Mouse (Mus musculus) MEL (cell line): ENCODE data around the gene Catip. TPM values are rescaled to one million over a fixed set of nuclear protein-coding genes. Genes with fewer than 3 reads are reported as not detected.

Experiments
- DNase-seq: peaks from one replicate; pipeline ENCODE4 v3.0.0; 2011; ENCODE audit warnings: low read depth, low spot score
- H3K27ac ChIP-seq: 2 replicates; pipeline ENCODE4 v1.5.1; 2012; ENCODE audit warnings: low read depth, mild to moderate bottlenecking, control low read depth, low read length, moderate library complexity; ENCODE audit not compliant: control insufficient read depth
- H3K27me3 ChIP-seq, 2 experiments: fragments of 150-350 bp in 1 of 2; sonication (generic) in 1 of 2; 2 replicates each; pipeline ENCODE4 v1.6.1; 2012; ENCODE audit warnings: low read length in 2 of 2, mild to moderate bottlenecking in 2 of 2, improper control_type of control experiment in 1 of 2, moderate library complexity in 1 of 2; ENCODE audit not compliant: insufficient read depth in 2 of 2, control insufficient read depth in 1 of 2
- H3K36me3 ChIP-seq, 2 experiments: 2 replicates each; pipeline ENCODE4 v1.6.1; 2012 to 2014; ENCODE audit warnings: low read length in 2 of 2, improper control_type of control experiment in 1 of 2, inconsistent platforms in 1 of 2, mild to moderate bottlenecking in 1 of 2; ENCODE audit not compliant: insufficient read depth in 2 of 2, control insufficient read depth in 1 of 2
- H3K4me1 ChIP-seq, 2 experiments: fragments of 150-350 bp in 1 of 2; sonication (generic) in 1 of 2; 2 replicates each; pipeline ENCODE4 v1.6.1; 2012; ENCODE audit warnings: low read length in 2 of 2, improper control_type of control experiment in 1 of 2, mild to moderate bottlenecking in 1 of 2; ENCODE audit not compliant: insufficient read depth in 2 of 2, control insufficient read depth in 1 of 2
- H3K4me3 ChIP-seq, 2 experiments: fragments of 150-350 bp in 1 of 2; sonication (generic) in 1 of 2; 2 replicates each; pipeline ENCODE4 v1.5.1; 2012; ENCODE audit warnings: low read depth in 2 of 2, low read length in 2 of 2, mild to moderate bottlenecking in 2 of 2, moderate library complexity in 2 of 2, control low read depth in 1 of 2, improper control_type of control experiment in 1 of 2; ENCODE audit not compliant: control insufficient read depth in 1 of 2, insufficient read depth in 1 of 2
- H3K79me2 ChIP-seq: 2 replicates; pipeline ENCODE4 v1.6.1; 2012; ENCODE audit warnings: mild to moderate bottlenecking, low read length, moderate library complexity; ENCODE audit not compliant: control insufficient read depth, poor library complexity, insufficient read depth
- H3K9ac ChIP-seq: 2 replicates; pipeline ENCODE4 v1.6.1; 2012; ENCODE audit warnings: low read depth, mild to moderate bottlenecking, control low read depth, low read length, moderate library complexity; ENCODE audit not compliant: control insufficient read depth, poor library complexity, severe bottlenecking
- H3K9me3 ChIP-seq: fragments of 150-350 bp; sonication (generic); replicated peaks from 2 replicates; pipeline ENCODE4 v1.6.1; 2012; ENCODE audit warnings: mild to moderate bottlenecking, low read length, improper control_type of control experiment, moderate library complexity; ENCODE audit not compliant: insufficient read depth
- BHLHE40 ChIP-seq: IDR thresholded peaks from 2 replicates; pipeline ENCODE4 v1.6.1; 2012; ENCODE audit warnings: low read depth, mild to moderate bottlenecking, inconsistent platforms, low read length, improper control_type of control experiment, borderline replicate concordance
- CHD1 ChIP-seq: IDR thresholded peaks from 2 replicates; pipeline ENCODE4 v1.6.1; 2012; ENCODE audit warnings: low read depth, mild to moderate bottlenecking, inconsistent platforms, low read length, improper control_type of control experiment
- CHD2 ChIP-seq: IDR thresholded peaks from 2 replicates; pipeline ENCODE4 v1.6.1; 2011; ENCODE audit warnings: low read length, improper control_type of control experiment
- CTCF ChIP-seq, 3 experiments: IDR thresholded peaks in 2 of 3; conservative IDR thresholded peaks in 1 of 3; 2 replicates each; pipeline ENCODE4 v1.5.1; 2011 to 2012; ENCODE audit warnings: low read length in 3 of 3, low read depth in 2 of 3, mild to moderate bottlenecking in 2 of 3, improper control_type of control experiment in 1 of 3, inconsistent platforms in 1 of 3, mixed read lengths in 1 of 3, moderate library complexity in 1 of 3; ENCODE audit not compliant: control insufficient read depth in 1 of 3, insufficient read depth in 1 of 3, poor library complexity in 1 of 3, severe bottlenecking in 1 of 3
- E2F4 ChIP-seq: IDR thresholded peaks from 2 replicates; pipeline ENCODE4 v1.6.1; 2011; ENCODE audit warnings: low read depth, low read length, improper control_type of control experiment, borderline replicate concordance
- ELF1 ChIP-seq: IDR thresholded peaks from 2 replicates; pipeline ENCODE4 v1.6.1; 2014; ENCODE audit warnings: low read depth, mild to moderate bottlenecking, inconsistent platforms, low read length, improper control_type of control experiment, moderate library complexity
- EP300 ChIP-seq, 2 experiments: IDR thresholded peaks; 2 replicates each; pipeline ENCODE4 v1.6.1; 2011; ENCODE audit warnings: improper control_type of control experiment in 2 of 2, low read length in 2 of 2, low read depth in 1 of 2, mild to moderate bottlenecking in 1 of 2
- ETS1 ChIP-seq: IDR thresholded peaks from 2 replicates; pipeline ENCODE4 v1.6.1; 2012; ENCODE audit warnings: low read depth, mild to moderate bottlenecking, inconsistent platforms, low read length, improper control_type of control experiment, moderate library complexity
- GABPA ChIP-seq: IDR thresholded peaks from 2 replicates; pipeline ENCODE4 v1.6.1; 2012; ENCODE audit warnings: low read depth, mild to moderate bottlenecking, inconsistent platforms, low read length, improper control_type of control experiment, moderate library complexity
- GATA1 ChIP-seq: IDR thresholded peaks from 2 replicates; pipeline ENCODE4 v1.6.1; 2011; ENCODE audit warnings: low read depth, low read length, improper control_type of control experiment
- HCFC1 ChIP-seq: IDR thresholded peaks from 2 replicates; pipeline ENCODE4 v1.6.1; 2012; ENCODE audit warnings: low read depth, mild to moderate bottlenecking, inconsistent platforms, low read length, improper control_type of control experiment, moderate library complexity
- JUND ChIP-seq: IDR thresholded peaks from 2 replicates; pipeline ENCODE4 v1.6.1; 2011; ENCODE audit warnings: low read depth, mild to moderate bottlenecking, improper control_type of control experiment, low read length
- KAT2A ChIP-seq: conservative IDR thresholded peaks from 2 replicates; pipeline ENCODE4 v1.6.1; 2012; ENCODE audit warnings: low read depth, low read length, improper control_type of control experiment, inconsistent platforms
- MAFK ChIP-seq: IDR thresholded peaks from 2 replicates; pipeline ENCODE4 v1.6.1; 2011; ENCODE audit warnings: low read depth, mild to moderate bottlenecking, low read length, improper control_type of control experiment, borderline replicate concordance
- MAX ChIP-seq: IDR thresholded peaks from 2 replicates; pipeline ENCODE4 v1.6.1; 2011; ENCODE audit warnings: low read length, improper control_type of control experiment
- MAZ ChIP-seq: IDR thresholded peaks from 2 replicates; pipeline ENCODE4 v1.6.1; 2012; ENCODE audit warnings: low read depth, mild to moderate bottlenecking, inconsistent platforms, low read length, improper control_type of control experiment
- MEF2A ChIP-seq: IDR thresholded peaks from 2 replicates; pipeline ENCODE4 v1.6.1; 2014; ENCODE audit warnings: low read depth, mild to moderate bottlenecking, inconsistent platforms, low read length, improper control_type of control experiment; ENCODE audit not compliant: poor library complexity, insufficient replicate concordance, severe bottlenecking; ENCODE audit errors: extremely low read depth
- MXI1 ChIP-seq: IDR thresholded peaks from 2 replicates; pipeline ENCODE4 v1.6.1; 2011; ENCODE audit warnings: mild to moderate bottlenecking, low read depth, low read length, improper control_type of control experiment
- MYB ChIP-seq: IDR thresholded peaks from 2 replicates; pipeline ENCODE4 v1.6.1; 2011; ENCODE audit warnings: mild to moderate bottlenecking, low read depth, low read length, improper control_type of control experiment
- MYC ChIP-seq: IDR thresholded peaks from 2 replicates; pipeline ENCODE4 v1.6.1; 2011; ENCODE audit warnings: low read depth, mild to moderate bottlenecking, low read length, improper control_type of control experiment, moderate library complexity
- NRF1 ChIP-seq: IDR thresholded peaks from 2 replicates; pipeline ENCODE4 v1.6.1; 2014; ENCODE audit warnings: low read depth, mild to moderate bottlenecking, inconsistent platforms, low read length, improper control_type of control experiment, moderate library complexity; ENCODE audit not compliant: poor library complexity, insufficient read depth, severe bottlenecking
- POLR2A ChIP-seq, 2 experiments: IDR thresholded peaks; 2 replicates each; pipeline ENCODE4 v1.6.1; 2011 to 2012; ENCODE audit warnings: low read length in 2 of 2, mild to moderate bottlenecking in 2 of 2, control low read depth in 1 of 2, improper control_type of control experiment in 1 of 2, low read depth in 1 of 2, moderate library complexity in 1 of 2; ENCODE audit not compliant: control insufficient read depth in 1 of 2, insufficient read depth in 1 of 2, poor library complexity in 1 of 2
- POLR2AphosphoS2 ChIP-seq: IDR thresholded peaks from 2 replicates; pipeline ENCODE4 v1.6.1; 2011; ENCODE audit warnings: low read length, improper control_type of control experiment
- POLR2AphosphoS5 ChIP-seq: IDR thresholded peaks from 2 replicates; pipeline ENCODE4 v1.6.1; 2012; ENCODE audit warnings: low read depth, borderline replicate concordance, mild to moderate bottlenecking, inconsistent platforms, low read length, moderate library complexity, mixed read lengths
- RAD21 ChIP-seq: IDR thresholded peaks from 2 replicates; pipeline ENCODE4 v1.6.1; 2011; ENCODE audit warnings: mild to moderate bottlenecking, low read depth, low read length, improper control_type of control experiment
- RCOR1 ChIP-seq: IDR thresholded peaks from 2 replicates; pipeline ENCODE4 v1.6.1; 2012; ENCODE audit warnings: low read depth, mild to moderate bottlenecking, inconsistent platforms, low read length, improper control_type of control experiment
- SIN3A ChIP-seq: IDR thresholded peaks from 2 replicates; pipeline ENCODE4 v1.6.1; 2012; ENCODE audit warnings: low read length, improper control_type of control experiment, inconsistent platforms
- SMC3 ChIP-seq: IDR thresholded peaks from 2 replicates; pipeline ENCODE4 v1.6.1; 2011; ENCODE audit warnings: low read depth, low read length, improper control_type of control experiment
- TAL1 ChIP-seq: IDR thresholded peaks from 2 replicates; pipeline ENCODE4 v1.6.1; 2012; ENCODE audit warnings: mild to moderate bottlenecking, inconsistent platforms, low read length, moderate library complexity, mixed read lengths
- TBP ChIP-seq: IDR thresholded peaks from 2 replicates; pipeline ENCODE4 v1.8.0; 2011; ENCODE audit warnings: low read depth, low read length, improper control_type of control experiment
- TCF12 ChIP-seq: IDR thresholded peaks from 2 replicates; pipeline ENCODE4 v1.6.1; 2014; ENCODE audit warnings: low read depth, mild to moderate bottlenecking, inconsistent platforms, low read length, improper control_type of control experiment, moderate library complexity
- USF1 ChIP-seq: IDR thresholded peaks from 2 replicates; pipeline ENCODE4 v1.6.1; 2014; ENCODE audit warnings: low read depth, mild to moderate bottlenecking, inconsistent platforms, low read length, improper control_type of control experiment, moderate library complexity
- USF2 ChIP-seq, 2 experiments: IDR thresholded peaks; 2 replicates each; pipeline ENCODE4 v1.6.1; 2011 to 2012; ENCODE audit warnings: improper control_type of control experiment in 2 of 2, low read length in 2 of 2, borderline replicate concordance in 1 of 2, inconsistent platforms in 1 of 2, low read depth in 1 of 2, mild to moderate bottlenecking in 1 of 2; ENCODE audit not compliant: insufficient read depth in 1 of 2
- ZC3H11A ChIP-seq: IDR thresholded peaks from 2 replicates; pipeline ENCODE4 v1.6.1; 2012; ENCODE audit warnings: low read depth, mild to moderate bottlenecking, inconsistent platforms, low read length, improper control_type of control experiment
- ZKSCAN1 ChIP-seq: IDR thresholded peaks from 2 replicates; pipeline ENCODE4 v1.6.1; 2012; ENCODE audit warnings: low read depth, mild to moderate bottlenecking, inconsistent platforms, low read length, improper control_type of control experiment, moderate library complexity
- ZMIZ1 ChIP-seq: IDR thresholded peaks from 2 replicates; pipeline ENCODE4 v1.6.1; 2012; ENCODE audit warnings: low read depth, mild to moderate bottlenecking, inconsistent platforms, low read length, improper control_type of control experiment, moderate library complexity
- ZNF384 ChIP-seq: IDR thresholded peaks from 2 replicates; pipeline ENCODE4 v1.6.1; 2012; ENCODE audit warnings: low read depth, mild to moderate bottlenecking, inconsistent platforms, low read length, improper control_type of control experiment
- polyA plus RNA-seq, 2 experiments: library from polyadenylated mRNA; stranded (reverse) in 1 of 2; unstranded in 1 of 2; fragments of >175 nt in 1 of 2; fragments of >200 nt in 1 of 2; gene quantifications; 2 replicates each; pipeline versions ENCODE4 v1.2.1 to v1.2.4; 2012; ENCODE audit warnings: low replicate concordance in 2 of 2, low read depth in 1 of 2; ENCODE audit not compliant: insufficient read length in 2 of 2, insufficient read depth in 1 of 2, missing spikeins in 1 of 2
- total RNA-seq: library from RNA; depleted of rRNA; stranded (reverse); fragments of 300-350 nt; gene quantifications from 2 replicates; pipeline ENCODE4 v1.2.3, GENCODE M21; 2012

Gene Catip
- total and polyA plus RNA-seq, 3 experiments: 0.08 TPM; not detected in 1

DNA sequence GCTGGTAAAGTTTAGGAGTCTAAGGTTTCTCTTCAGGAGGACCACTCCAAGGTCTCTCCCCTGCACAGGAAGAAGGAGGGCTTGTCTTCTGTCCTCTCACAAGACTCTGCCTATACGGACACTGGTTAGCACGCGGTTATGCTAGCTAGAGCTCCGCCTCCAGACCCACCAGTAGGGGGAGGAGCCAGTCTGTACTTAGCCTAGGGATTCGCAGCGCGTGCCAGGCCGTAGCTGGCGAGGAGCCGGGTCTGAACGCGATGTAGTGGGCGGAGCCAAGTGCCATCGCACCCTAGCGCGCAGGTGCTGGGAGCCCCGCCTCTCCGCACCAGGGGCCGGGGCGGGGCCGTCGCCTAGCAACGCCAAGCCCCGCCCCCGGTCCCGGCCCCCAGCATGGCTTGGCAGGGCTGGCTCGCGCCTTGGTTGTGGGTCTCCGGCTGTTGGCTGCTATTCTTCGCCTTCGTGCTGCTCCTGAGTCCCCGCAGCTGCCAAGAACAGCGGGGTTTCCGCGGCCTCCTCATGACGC lies 29.6 kb upstream of the Catip start:
- peak overlapping the region; percentile 54 for H3K9ac ChIP-seq
- H3K9me3 ChIP-seq: no peaks in the 10 kb centered on the region
- H3K27ac ChIP-seq: peak overlapping the region; percentile 41
- H3K36me3 ChIP-seq: peaks cover 0 to 13% of the 10 kb centered on the region in 2 experiments; a peak in 2 of 4 replicates
- H3K4me1 ChIP-seq: peaks cover 10 to 25% of the 10 kb centered on the region in 2 experiments
- no peaks in the 10 kb centered on the region for H3K27me3 ChIP-seq
- no peaks in the 10 kb centered on the region for H3K79me2 ChIP-seq
- H3K4me3 ChIP-seq: peak overlapping the region; percentile 51 to 72
- peak; percentile 98 for DNase-seq
- TF ChIP-seq ZC3H11A: no peak
- no peak for TF ChIP-seq JUND
- peak; percentile 67 for TF ChIP-seq HCFC1
- no peak for TF ChIP-seq TAL1
- TF ChIP-seq ZMIZ1: no peak
- TF ChIP-seq ZKSCAN1: no peak
- peak; percentile 67; the same call in 1 of the 2 replicates for TF ChIP-seq POLR2AphosphoS2
- TF ChIP-seq TCF12: peak; percentile 14; the same call in 1 of the 2 replicates
- peak; percentile 77; the same call in 1 of the 2 replicates for TF ChIP-seq MAZ
- no peak for TF ChIP-seq MAFK
- TF ChIP-seq ELF1: peak; percentile 46; the same call in 1 of the 2 replicates
- TF ChIP-seq CHD1: no peak
- TF ChIP-seq RCOR1: no peak
- no peak for TF ChIP-seq CHD2
- TF ChIP-seq BHLHE40: no peak; the same call in 1 of the 2 replicates
- no peak for TF ChIP-seq EP300 (IDR thresholded peaks at IDR 0.05; ENCODE audit: low read depth in 1 of 2, low read length in 2 of 2)
- TF ChIP-seq USF2 (IDR thresholded peaks at IDR 0.05; ENCODE audit: borderline replicate concordance in 1 of 2, insufficient read depth in 1 of 2, low read depth in 1 of 2, low read length in 2 of 2): no peak
- TF ChIP-seq ZNF384: no peak
- TF ChIP-seq MXI1: peak; percentile 94
- TF ChIP-seq ETS1: peak; percentile 25; the same call in 1 of the 2 replicates
- peak; percentile 76 for TF ChIP-seq SIN3A
- TF ChIP-seq MEF2A: no peak
- no peak for TF ChIP-seq E2F4
- TF ChIP-seq KAT2A: no peak
- no peak for TF ChIP-seq CTCF (IDR thresholded peaks at IDR 0.05 in 2 of 3, conservative IDR thresholded peaks at IDR 0.05 in 1 of 3; ENCODE audit: control insufficient read depth in 1 of 3, insufficient read depth in 1 of 3, low read depth in 2 of 3, low read length in 3 of 3, poor library complexity in 1 of 3, severe bottlenecking in 1 of 3)
- no peak for TF ChIP-seq GATA1
- peak; percentile 86 for TF ChIP-seq MAX
- TF ChIP-seq POLR2A (IDR thresholded peaks at IDR 0.05; ENCODE audit: control insufficient read depth in 1 of 2, insufficient read depth in 1 of 2, low read depth in 1 of 2, low read length in 2 of 2, poor library complexity in 1 of 2): peak; percentile 37 to 96; a peak in 3 of 4 replicates
- TF ChIP-seq TBP: peak; percentile 89
- no peak for TF ChIP-seq GABPA
- no peak for TF ChIP-seq RAD21
- no peak for TF ChIP-seq MYB
- TF ChIP-seq SMC3: no peak
- peak; percentile 94 for TF ChIP-seq MYC
- TF ChIP-seq USF1: peak; percentile 29; the same call in 1 of the 2 replicates
- TF ChIP-seq NRF1: peak; percentile 77
- 0 out of 2 replicates have a peak, but pooled peaks have one; percentile 29 for TF ChIP-seq POLR2AphosphoS5
